Mouse (Mus musculus): ENCODE results near the gene Olfr1079.
"Not testable (repeated sequence)": the region's sequence is repeated elsewhere in the genome, so short reads cannot be mapped to it uniquely, and the experiment has no call there.

Gene Olfr1079

GRCm38 (mm10) chr2:86542380-86542779 is at the start of gene Olfr1079:
TSS of gene Olfr1079 (minus strand) at chr2:86542480.
- no peak for DNase-seq (ENCODE audit: low spot score in 2 of 2)

- not testable (repeated sequence) for DNase-seq (ENCODE audit: low spot score in 2 of 2)
These were observed 15.9 kb upstream of the Olfr1079 start, which contains the start of gene Olfr1080 for GRCm38 (mm10) chr2:86558135-86558534. TSS of gene Olfr1080 (minus strand) at chr2:86558235.

GRCm38 (mm10) chr2:86530991-86531390 is 11.3 kb downstream of the Olfr1079 start:
- no peak for DNase-seq (ENCODE audit: low spot score in 2 of 2)

GRCm38 (mm10) chr2:86508161-86508560 is 34.1 kb downstream of the Olfr1079 start, which contains the start of gene Olfr1076:
TSS of gene Olfr1076 (plus strand) at chr2:86508461.
- no peak for DNase-seq (ENCODE audit: low spot score in 2 of 2)

- no peak for DNase-seq (ENCODE audit: low spot score in 2 of 2)
These were observed 55.0 kb downstream of the Olfr1079 start, which contains the start of gene Olfr228 for GRCm38 (mm10) chr2:86487286-86487685. TSS of gene Olfr228 (minus strand) at chr2:86487386.
